Mouse (Mus musculus) C2C12 (cell line): Measurements from ENCODE around the gene Ptprf. TPM values are rescaled to one million over a fixed set of nuclear protein-coding genes. Genes with fewer than 3 reads are reported as not detected.

Experiments used
- H3K27me3 ChIP-seq: one replicate; pipeline ENCODE4 v1.6.1; 2011; ENCODE audit not compliant: control insufficient read depth, insufficient read depth, insufficient read length
- H3K36me3 ChIP-seq: one replicate; pipeline ENCODE4 v1.6.1; 2011; ENCODE audit not compliant: control insufficient read depth, insufficient read depth
- H3K4me3 ChIP-seq: one replicate; pipeline ENCODE4 v1.5.1; 2011; ENCODE audit warnings: mild to moderate bottlenecking, control low read depth; ENCODE audit not compliant: poor library complexity, insufficient read depth, severe bottlenecking
- H3K79me2 ChIP-seq: one replicate; pipeline ENCODE4 v1.6.1; 2011; ENCODE audit not compliant: control insufficient read depth, insufficient read depth
- H3K79me3 ChIP-seq: one replicate; pipeline ENCODE4 v1.6.1; 2011; ENCODE audit warnings: low read depth, control low read depth
- H3ac ChIP-seq: one replicate; pipeline ENCODE3; 2011; ENCODE audit warnings: low read depth; ENCODE audit not compliant: control insufficient read depth, insufficient read length
- CEBPB ChIP-seq: IDR thresholded peaks from one replicate; pipeline ENCODE4 v1.6.1; 2011; ENCODE audit warnings: low read depth, mild to moderate bottlenecking, control low read depth, moderate library complexity
- CTCF ChIP-seq: IDR thresholded peaks from one replicate; pipeline ENCODE4 v1.5.1; 2011; ENCODE audit not compliant: control insufficient read depth, insufficient read depth, insufficient read length
- FOSL1 ChIP-seq: IDR thresholded peaks from one replicate; pipeline ENCODE4 v1.8.0; 2011; ENCODE audit warnings: mild to moderate bottlenecking, low read length; ENCODE audit not compliant: poor library complexity, insufficient read depth, severe bottlenecking
- MAX ChIP-seq: IDR thresholded peaks from one replicate; pipeline ENCODE4 v1.6.1; 2011; ENCODE audit warnings: mild to moderate bottlenecking, control low read depth
- MYOD1 ChIP-seq: IDR thresholded peaks from one replicate; pipeline ENCODE4 v1.6.1; 2011; ENCODE audit warnings: low read depth; ENCODE audit not compliant: control insufficient read depth, insufficient read length
- MYOG ChIP-seq: IDR thresholded peaks from one replicate; pipeline ENCODE4 v1.6.1; 2011; ENCODE audit not compliant: control insufficient read depth, insufficient read length; ENCODE audit errors: extremely low read depth
- USF1 ChIP-seq: IDR thresholded peaks from one replicate; pipeline ENCODE4 v1.6.1; 2011; ENCODE audit warnings: low read depth, mild to moderate bottlenecking, control low read depth, moderate library complexity
- polyA plus RNA-seq: library from polyadenylated mRNA; unstranded; fragments of >200 nt; fragmentation: generic; extraction: Trizol; gene quantifications from one replicate; pipeline ENCODE4 v1.2.1, GENCODE M21; 2012; ENCODE audit warnings: missing spikeins

Gene Ptprf
- polyA plus RNA-seq, 1 experiment: 1.6 TPM

DNA sequence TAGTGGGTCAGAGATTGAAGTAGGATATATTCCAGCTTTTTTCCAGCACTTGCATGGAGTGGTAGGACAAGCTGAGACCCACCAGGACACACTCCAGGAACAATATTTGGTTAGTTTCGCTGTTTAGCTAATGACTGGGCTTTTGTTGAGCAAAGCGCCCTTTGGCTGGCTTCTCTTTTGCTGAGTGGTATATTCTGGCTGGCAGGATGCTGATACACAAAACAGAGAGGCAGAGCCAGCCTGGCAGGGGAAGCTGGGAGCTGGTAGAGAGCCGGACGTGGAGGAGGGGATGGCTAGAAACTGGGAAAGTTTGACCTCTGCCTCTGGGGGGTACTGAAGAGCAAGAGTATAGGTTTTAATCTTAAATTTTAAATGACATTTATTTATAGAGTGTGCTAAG, 13.8 kb upstream of the Ptprf start:
- no peak for TF ChIP-seq CTCF
- no peak for TF ChIP-seq FOSL1
- no peaks in the 10 kb centered on the region for H3K79me2 ChIP-seq
- no peak overlapping the region for H3K4me3 ChIP-seq
- no peak overlapping the region for H3ac ChIP-seq
- no peaks in the 10 kb centered on the region for H3K36me3 ChIP-seq
- peaks cover 13% of the 10 kb centered on the region for H3K27me3 ChIP-seq
- H3K79me3 ChIP-seq: no peaks in the 10 kb centered on the region

DNA sequence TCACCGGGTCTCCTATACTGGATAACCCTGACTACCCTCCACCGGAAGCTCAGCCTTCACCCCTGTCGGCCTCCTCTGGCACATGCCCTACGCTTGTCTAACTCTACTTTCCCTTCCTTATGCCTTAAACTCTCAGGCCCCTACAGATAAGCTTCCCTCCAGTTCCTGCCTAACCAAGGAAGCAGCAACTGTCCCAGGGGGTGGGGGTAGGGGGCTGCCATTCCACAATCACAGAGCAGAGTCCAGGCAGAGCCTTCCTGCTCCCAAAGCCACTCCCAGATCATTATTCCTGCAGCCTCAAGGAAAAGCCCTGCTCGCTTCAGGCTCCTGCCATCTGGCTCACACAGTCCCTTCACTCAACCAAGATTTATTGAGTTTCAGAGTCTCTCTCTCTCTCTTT, 6.6 kb upstream of the Ptprf start:
- TF ChIP-seq MYOG: no peak
- Histone ChIP-seq H3K27me3 (no peaks in the 10 kb centered on the region), H3ac (no peak overlapping the region), H3K79me3 (no peaks in the 10 kb centered on the region), H3K36me3 (no peaks in the 10 kb centered on the region), H3K79me2 (no peaks in the 10 kb centered on the region), H3K4me3 (no peak overlapping the region)

DNA sequence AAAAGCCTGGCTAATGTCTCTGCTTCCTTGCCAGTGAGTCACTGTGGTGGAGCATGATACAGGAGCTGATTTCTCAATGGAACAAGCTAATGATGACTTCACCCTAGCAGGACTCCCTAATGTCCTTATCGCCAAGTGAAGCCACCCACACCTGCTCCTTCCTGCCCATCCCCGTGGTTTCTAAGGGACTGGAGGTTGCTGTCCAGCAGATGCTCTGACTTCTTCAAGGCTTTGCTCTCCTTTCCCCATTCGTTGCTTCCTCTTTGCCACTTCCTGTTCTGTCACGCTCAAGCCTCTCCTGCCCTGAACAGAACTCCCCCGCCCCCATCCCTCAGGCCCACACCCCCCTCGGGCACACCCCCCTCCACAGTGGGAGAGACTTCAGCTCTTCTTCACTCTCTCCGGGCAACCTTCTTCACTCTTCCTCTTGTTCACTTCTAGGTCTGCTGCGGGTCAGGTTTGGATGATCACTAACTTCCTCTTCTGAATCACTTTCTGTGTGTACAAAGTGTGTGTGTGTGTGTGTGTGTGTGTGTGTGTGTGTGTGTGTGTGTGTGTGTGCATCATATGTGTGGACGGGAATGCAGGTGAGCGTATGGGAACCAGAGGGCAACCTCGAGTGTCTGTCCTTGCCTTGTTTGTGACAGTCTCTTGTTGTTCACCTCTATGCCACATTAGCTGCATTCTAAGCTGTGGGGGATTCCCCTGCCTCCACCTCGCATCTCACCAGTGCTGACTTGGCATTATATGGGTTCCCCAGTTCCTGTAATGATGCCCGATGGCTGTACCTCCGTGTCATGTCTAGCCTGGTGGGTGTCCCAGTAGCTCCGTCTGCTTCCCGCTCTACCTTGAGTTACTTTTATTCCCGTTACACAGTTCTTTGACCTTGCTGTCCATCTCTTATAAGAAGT, 4.7 kb upstream of the Ptprf start:
- H3K79me3 ChIP-seq: no peaks in the 10 kb centered on the region
- H3K36me3 ChIP-seq: no peaks in the 10 kb centered on the region
- H3K27me3 ChIP-seq: peaks cover 11% of the 10 kb centered on the region
- no peak for TF ChIP-seq FOSL1
- no peak for TF ChIP-seq MYOG
- TF ChIP-seq MYOD1: peak; percentile 90
- TF ChIP-seq USF1: no peak
- TF ChIP-seq CEBPB: peak; percentile 70
- H3K79me2 ChIP-seq: no peaks in the 10 kb centered on the region
- no peak overlapping the region for H3ac ChIP-seq
- no peak overlapping the region for H3K4me3 ChIP-seq

DNA sequence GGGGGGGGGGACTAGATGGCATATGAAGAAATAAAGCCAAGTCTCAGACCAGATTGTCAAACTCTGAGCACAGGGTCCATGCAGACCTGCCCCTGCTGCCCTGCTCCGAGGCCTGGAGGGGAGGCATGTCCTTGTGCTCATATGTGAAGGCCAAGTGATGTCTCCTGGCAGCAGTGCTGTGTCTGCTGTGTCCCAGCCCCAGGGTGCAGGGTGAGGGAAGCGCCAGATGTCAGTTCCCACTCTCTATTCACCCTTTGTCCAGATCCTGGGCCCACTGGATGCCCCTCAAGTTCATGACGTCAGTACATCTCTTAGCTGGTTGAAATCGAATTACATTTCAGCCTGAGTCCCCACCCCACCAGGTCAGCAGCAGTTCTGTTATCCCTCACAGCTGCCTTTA, 3.6 kb upstream of the Ptprf start:
- Histone ChIP-seq H3K27me3 (peaks cover 22% of the 10 kb centered on the region), H3K79me2 (no peaks in the 10 kb centered on the region), H3ac (no peak overlapping the region), H3K36me3 (no peaks in the 10 kb centered on the region), H3K79me3 (no peaks in the 10 kb centered on the region), H3K4me3 (no peak overlapping the region)
- TF ChIP-seq MAX: no peak
- TF ChIP-seq CTCF: no peak
- no peak for TF ChIP-seq USF1
- no peak for TF ChIP-seq MYOG
- no peak for TF ChIP-seq FOSL1
- no peak for TF ChIP-seq CEBPB
- no peak for TF ChIP-seq MYOD1

DNA sequence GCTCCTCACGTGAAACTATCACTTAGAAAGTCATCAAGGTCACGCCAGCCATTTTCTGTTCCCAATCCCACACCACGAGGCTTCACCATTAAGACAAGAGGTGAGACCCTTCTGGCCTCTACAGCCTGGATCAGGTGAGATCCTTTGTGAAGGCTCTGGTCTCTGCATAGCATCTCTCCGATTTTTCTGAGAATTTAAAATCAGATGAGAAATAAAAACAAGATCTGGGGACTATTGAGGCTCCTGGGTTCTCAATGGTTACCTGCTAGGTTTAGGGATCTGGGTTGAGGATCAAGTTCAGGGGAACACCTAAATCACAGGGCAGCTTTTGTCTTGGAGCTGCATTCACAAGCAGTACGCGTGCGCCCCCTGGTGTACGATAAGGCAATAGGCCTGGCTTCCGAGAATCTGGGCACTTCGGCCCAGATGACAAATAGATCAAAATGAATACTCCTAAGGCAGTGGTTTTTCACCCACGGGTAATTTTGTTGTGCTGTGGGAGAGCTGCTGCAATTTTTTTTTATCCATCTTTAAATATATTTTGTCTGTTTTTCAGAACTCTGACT, 1.6 kb upstream of the Ptprf start:
- no peaks in the 10 kb centered on the region for H3K79me2 ChIP-seq
- H3ac ChIP-seq: no peak overlapping the region
- no peaks in the 10 kb centered on the region for H3K36me3 ChIP-seq
- peaks cover 33% of the 10 kb centered on the region for H3K27me3 ChIP-seq
- TF ChIP-seq FOSL1: no peak
- peak; percentile 81 for TF ChIP-seq CTCF
- TF ChIP-seq MAX: no peak
- H3K4me3 ChIP-seq: no peak overlapping the region
- H3K79me3 ChIP-seq: no peaks in the 10 kb centered on the region

DNA sequence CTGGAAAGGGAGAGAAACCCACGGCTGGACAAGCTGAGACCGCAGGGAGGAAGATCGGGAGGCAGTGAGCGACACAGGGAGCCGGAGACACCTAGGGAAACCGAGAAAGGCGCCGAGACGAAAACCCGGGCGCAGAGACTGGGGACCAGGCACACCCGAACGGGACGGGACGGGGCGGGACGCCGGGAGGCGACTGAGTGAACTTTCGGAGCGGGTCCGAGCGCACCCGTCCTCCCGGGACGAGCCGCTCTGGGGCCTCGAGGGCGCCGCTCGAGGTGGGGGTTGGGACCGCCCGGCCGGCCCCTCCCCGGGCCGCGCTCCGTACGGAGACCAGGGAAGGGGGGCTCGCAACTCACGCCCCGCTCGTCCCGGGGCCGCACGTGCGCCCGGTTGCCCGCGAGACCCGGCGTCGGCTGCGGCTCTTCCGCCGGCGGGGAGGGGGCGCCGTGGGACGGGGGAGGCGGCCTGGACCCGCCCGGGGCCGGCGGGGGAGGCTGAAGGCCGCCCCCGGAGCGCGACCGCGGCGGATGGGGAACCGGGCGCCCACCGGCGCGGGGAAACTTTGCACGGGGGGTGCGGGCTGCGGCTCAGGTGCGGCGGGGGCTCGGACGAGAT, 682 bp downstream of the Ptprf start:
- Histone ChIP-seq H3K4me3 (no peak overlapping the region), H3K79me2 (no peaks in the 10 kb centered on the region), H3K36me3 (no peaks in the 10 kb centered on the region), H3K79me3 (no peaks in the 10 kb centered on the region), H3ac (peak overlapping the region; percentile 1), H3K27me3 (peaks cover 37% of the 10 kb centered on the region)
- no peak for TF ChIP-seq CEBPB
- TF ChIP-seq MAX: no peak
- no peak for TF ChIP-seq USF1
- no peak for TF ChIP-seq MYOD1
- TF ChIP-seq FOSL1: no peak
- TF ChIP-seq MYOG: no peak
- TF ChIP-seq CTCF: no peak
